Mouse (Mus musculus) G1E (cell line): ENCODE results near the gene P3h4. TPM values are rescaled to one million over a fixed set of nuclear protein-coding genes. Genes with fewer than 3 reads are reported as not detected.

Experiments
- ATAC-seq: 2 replicates; pipeline ENCODE4 v1.8.0; 2016; ENCODE audit warnings: mild to moderate bottlenecking; ENCODE audit not compliant: insufficient number of reproducible peaks, poor library complexity, low FRiP score, severe bottlenecking; ENCODE audit errors: extremely low read depth
- DNase-seq: peaks from one replicate; pipeline ENCODE4 v3.0.0; 2012; ENCODE audit warnings: low spot score
- H3K27me3 ChIP-seq: 2 replicates; pipeline ENCODE4 v1.6.1; 2012; ENCODE audit warnings: mild to moderate bottlenecking, low read length, inconsistent platforms; ENCODE audit not compliant: insufficient read depth
- H3K36me3 ChIP-seq: replicated peaks from 2 replicates; pipeline ENCODE3; 2012; ENCODE audit warnings: mild to moderate bottlenecking, inconsistent platforms
- H3K4me1 ChIP-seq: 2 replicates; pipeline ENCODE4 v1.6.1; 2012; ENCODE audit warnings: low read depth, low read length, inconsistent platforms, mixed read lengths; ENCODE audit not compliant: insufficient read depth
- H3K4me3 ChIP-seq: 2 replicates; pipeline ENCODE4 v1.5.1; 2012; ENCODE audit warnings: low read depth, mild to moderate bottlenecking, inconsistent platforms, low read length, moderate library complexity, mixed read lengths
- H3K9me3 ChIP-seq: replicated peaks from 2 replicates; pipeline ENCODE4 v1.6.1; 2012; ENCODE audit warnings: inconsistent platforms
- CTCF ChIP-seq: IDR thresholded peaks from 2 replicates; pipeline ENCODE4 v1.5.1; 2012; ENCODE audit warnings: low read depth, low read length, inconsistent platforms, mixed read lengths
- GATA1 ChIP-seq: IDR thresholded peaks from 2 replicates; pipeline ENCODE4 v1.6.1; 2012; ENCODE audit warnings: borderline replicate concordance, low read length, inconsistent platforms, mixed read lengths
- GATA2 ChIP-seq: IDR thresholded peaks from 2 replicates; pipeline ENCODE4 v1.6.1; 2012; ENCODE audit warnings: low read depth, low read length, inconsistent platforms, borderline replicate concordance
- POLR2AphosphoS5 ChIP-seq: IDR thresholded peaks from 2 replicates; pipeline ENCODE4 v1.6.1; 2012; ENCODE audit warnings: low read depth, low read length, inconsistent platforms; ENCODE audit not compliant: insufficient replicate concordance
- TAL1 ChIP-seq: conservative IDR thresholded peaks from 2 replicates; pipeline ENCODE4 v1.6.1; 2012; ENCODE audit warnings: low read depth, low read length, inconsistent platforms, mixed read lengths
- polyA plus RNA-seq: library from polyadenylated mRNA; stranded (reverse); fragments of >175 nt; gene quantifications from 2 replicates; pipeline ENCODE4 v1.2.3, GENCODE M21; 2012
- total RNA-seq, 2 experiments: library from RNA; stranded (forward) in 1 of 2; stranded (reverse) in 1 of 2; fragments of 200-1000 nt in 1 of 2; fragments of >200 nt in 1 of 2; fragmentation: Nextera tagmentation in 1 of 2; gene quantifications; 2 replicates each; pipeline ENCODE4 v1.2.3; 2014 to 2017

The P3h4 gene
- total and polyA plus RNA-seq, 3 experiments: not detected

DNA sequence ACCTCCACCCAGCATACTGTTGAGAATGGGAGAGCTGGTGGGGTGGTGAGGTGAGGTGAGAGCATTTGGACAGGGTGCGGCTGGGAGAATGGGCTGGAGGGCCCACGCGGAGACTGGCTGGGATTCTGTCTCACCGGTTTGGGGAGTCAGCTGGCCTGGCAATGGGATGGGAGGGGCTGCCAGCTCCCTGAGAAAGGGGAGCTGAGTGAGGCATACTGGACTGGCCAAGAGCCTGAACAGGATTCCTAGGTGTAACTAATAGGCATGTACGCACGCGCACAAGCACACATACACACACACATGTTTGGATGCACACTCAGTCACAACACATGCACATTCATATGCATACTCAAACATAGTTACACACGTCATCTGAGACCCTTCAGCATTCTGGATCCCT lies 8.4 kb downstream of the P3h4 start:
- H3K9me3 ChIP-seq: no peaks in the 10 kb centered on the region
- no peak for DNase-seq
- no peak for TF ChIP-seq TAL1
- no peak for TF ChIP-seq CTCF
- TF ChIP-seq GATA2: no peak
- no peak for TF ChIP-seq GATA1
- no peak for TF ChIP-seq POLR2AphosphoS5
- peaks cover 47% of the 10 kb centered on the region for H3K27me3 ChIP-seq
- no peak overlapping the region for H3K4me3 ChIP-seq
- H3K4me1 ChIP-seq: peaks cover 5% of the 10 kb centered on the region; the same call in 1 of the 2 replicates
- no peaks in the 10 kb centered on the region for H3K36me3 ChIP-seq
- no peak for ATAC-seq

DNA sequence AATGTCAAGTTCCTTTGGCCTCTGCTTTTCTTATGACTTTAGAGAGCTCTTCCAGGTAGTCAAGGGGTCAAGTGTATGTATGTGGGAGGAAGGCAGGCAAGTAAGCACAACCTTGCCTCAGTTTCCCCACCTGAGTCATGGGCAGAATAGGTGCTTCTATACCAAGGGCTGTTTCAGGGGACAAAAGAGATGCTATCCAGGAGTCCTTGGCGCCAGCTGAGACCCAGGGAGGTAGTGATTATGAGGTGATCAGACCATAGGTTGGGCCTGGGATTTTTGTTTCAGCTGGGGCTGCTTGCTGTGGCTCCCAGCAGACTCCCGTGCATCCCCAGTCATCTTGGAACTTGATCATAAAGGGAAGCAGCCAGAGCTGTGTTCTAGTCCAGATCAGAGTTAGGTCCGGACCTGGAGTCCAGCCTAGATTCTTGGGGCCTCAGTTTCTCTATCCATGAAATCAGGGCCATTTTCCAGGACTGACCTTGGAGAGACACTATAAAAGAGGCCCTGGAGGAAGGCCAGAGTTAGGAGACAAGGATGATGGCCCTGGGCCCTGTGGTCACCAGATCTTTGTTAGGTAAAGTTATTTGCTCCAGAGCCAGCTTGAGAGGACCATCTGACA lies 10.1 kb downstream of the P3h4 start:
- Histone ChIP-seq H3K27me3 (peaks cover 42% of the 10 kb centered on the region), H3K9me3 (no peaks in the 10 kb centered on the region), H3K4me1 (peaks cover 5% of the 10 kb centered on the region; the same call in 1 of the 2 replicates), H3K36me3 (no peaks in the 10 kb centered on the region), H3K4me3 (no peak overlapping the region)
- ATAC-seq (no peak), DNase-seq (no peak)
- TF ChIP-seq POLR2AphosphoS5 (no peak), TAL1 (no peak)

DNA sequence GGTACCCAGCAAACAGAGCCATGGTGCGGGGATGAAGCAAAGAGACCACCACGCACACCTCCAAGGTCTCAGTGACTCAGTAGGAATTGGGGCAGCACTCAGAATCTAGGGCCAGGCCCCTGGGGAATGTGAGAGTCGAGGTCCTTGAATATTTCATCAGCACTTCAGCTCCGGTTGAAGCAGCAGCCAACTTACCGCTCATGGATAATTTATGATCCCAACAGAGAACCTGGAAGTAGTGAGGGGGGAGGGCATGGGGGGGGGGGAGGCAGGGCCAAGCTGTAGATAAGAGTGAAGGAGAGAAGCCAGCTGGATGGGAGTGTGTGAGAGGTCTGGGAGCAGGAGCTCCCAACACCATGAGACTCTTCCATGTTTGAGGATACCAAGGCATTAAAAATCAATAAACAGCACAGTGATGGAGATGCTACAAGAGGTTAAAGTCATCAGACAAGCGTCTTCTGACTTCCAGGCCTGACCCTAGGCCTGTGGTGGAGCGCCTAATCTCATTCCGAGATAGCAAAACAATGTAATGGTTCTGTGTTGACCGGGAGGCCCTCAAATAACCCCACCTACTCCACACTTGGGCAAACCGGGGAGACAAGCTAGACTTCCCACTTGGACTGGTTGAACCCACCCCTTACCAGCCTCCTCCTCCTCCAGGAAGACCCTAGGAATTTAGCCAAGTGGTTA lies 11.0 kb downstream of the P3h4 start:
- TF ChIP-seq GATA2: no peak
- TF ChIP-seq GATA1: no peak
- TF ChIP-seq TAL1: no peak
- TF ChIP-seq POLR2AphosphoS5: no peak
- TF ChIP-seq CTCF: no peak
- no peak for ATAC-seq
- no peaks in the 10 kb centered on the region for H3K36me3 ChIP-seq
- H3K27me3 ChIP-seq: peaks cover 37% of the 10 kb centered on the region
- H3K4me1 ChIP-seq: peaks cover 5% of the 10 kb centered on the region; the same call in 1 of the 2 replicates
- H3K4me3 ChIP-seq: no peak overlapping the region
- no peaks in the 10 kb centered on the region for H3K9me3 ChIP-seq
- no peak for DNase-seq

DNA sequence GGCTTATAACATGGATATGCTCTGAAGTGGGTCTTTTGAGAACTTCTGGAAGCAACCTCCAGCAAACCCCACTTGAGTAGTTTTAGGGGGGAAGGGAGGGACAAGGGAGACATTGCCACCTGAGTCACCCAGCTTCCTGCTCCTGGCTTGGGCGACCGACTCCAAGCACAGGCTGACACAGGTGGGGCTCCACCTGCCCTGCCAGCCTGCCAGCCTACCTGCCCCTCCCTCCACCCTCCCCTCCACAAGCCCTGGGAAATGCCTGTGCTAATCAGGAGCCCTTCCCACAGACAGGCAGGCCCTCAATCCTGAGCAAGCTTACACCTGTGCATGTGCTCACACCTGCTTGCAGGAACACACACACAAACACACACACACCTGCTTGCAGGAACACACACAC lies 12.0 kb downstream of the P3h4 start:
- Histone ChIP-seq H3K9me3 (no peaks in the 10 kb centered on the region), H3K36me3 (no peaks in the 10 kb centered on the region), H3K4me1 (peaks cover 6% of the 10 kb centered on the region), H3K27me3 (peaks cover 34% of the 10 kb centered on the region), H3K4me3 (no peak overlapping the region)
- TF ChIP-seq GATA1 (no peak), POLR2AphosphoS5 (no peak), CTCF (no peak), TAL1 (no peak), GATA2 (no peak)
- DNase-seq (no peak), ATAC-seq (no peak)

DNA sequence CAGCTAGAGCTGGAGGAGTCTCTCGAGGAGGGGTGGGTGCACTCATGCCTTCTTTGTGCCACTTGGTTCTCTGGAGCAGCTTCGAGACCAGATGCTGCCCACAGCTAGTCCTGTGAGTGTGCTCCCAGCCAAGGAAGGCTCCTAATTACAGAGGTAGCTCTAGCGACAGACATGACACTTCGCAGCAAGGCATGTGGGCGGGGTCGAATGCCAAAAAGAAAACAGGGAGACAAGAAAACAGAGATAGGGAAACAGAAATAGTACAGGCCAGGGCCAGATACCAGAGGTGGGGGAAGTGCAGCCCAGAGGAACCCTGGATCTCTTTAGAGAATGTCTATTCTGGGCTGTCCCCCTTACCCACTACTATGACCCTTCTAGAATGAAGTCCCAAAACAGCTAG lies 12.4 kb downstream of the P3h4 start:
- Histone ChIP-seq H3K36me3 (no peaks in the 10 kb centered on the region), H3K27me3 (peaks cover 36% of the 10 kb centered on the region), H3K4me3 (no peak overlapping the region), H3K4me1 (peaks cover 10% of the 10 kb centered on the region), H3K9me3 (no peaks in the 10 kb centered on the region)
- no peak for ATAC-seq
- TF ChIP-seq TAL1 (no peak), GATA1 (no peak), GATA2 (no peak), CTCF (no peak), POLR2AphosphoS5 (no peak)
- DNase-seq: no peak

DNA sequence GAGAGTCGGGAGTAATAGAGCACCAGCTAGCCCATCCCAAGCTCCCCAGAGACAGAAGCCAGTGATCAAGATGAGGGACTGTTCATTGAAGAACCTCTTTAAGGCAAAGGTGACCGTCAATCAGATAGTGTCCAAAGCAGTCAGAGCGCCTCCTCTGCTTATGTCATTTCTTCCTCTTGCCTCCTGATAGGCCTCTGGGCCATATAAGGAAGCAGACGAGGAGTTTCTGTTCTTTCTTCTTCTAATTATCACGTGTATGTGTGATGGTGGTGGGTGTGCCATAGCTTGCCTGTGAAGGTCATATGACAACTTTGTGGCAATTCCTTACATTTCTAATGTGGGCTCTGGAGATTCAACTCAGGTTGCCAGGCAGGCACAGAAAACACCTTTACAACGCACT lies 13.8 kb downstream of the P3h4 start:
- Histone ChIP-seq H3K4me3 (no peak overlapping the region), H3K27me3 (peaks cover 34% of the 10 kb centered on the region), H3K36me3 (no peaks in the 10 kb centered on the region), H3K9me3 (no peaks in the 10 kb centered on the region), H3K4me1 (peaks cover 10% of the 10 kb centered on the region)
- ATAC-seq: no peak
- DNase-seq: no peak
- TF ChIP-seq CTCF (no peak), GATA1 (no peak), GATA2 (no peak), TAL1 (no peak), POLR2AphosphoS5 (no peak)
